Mouse (Mus musculus) embryonic fibroblast, embryonic 13.5 days (primary cell): ENCODE results near the gene 1810049J17Rik.

ENCODE experiments used
- CTCF ChIP-seq: IDR thresholded peaks from 2 replicates; pipeline ENCODE4 v1.5.1; 2011; ENCODE audit warnings: mild to moderate bottlenecking, control low read depth, low read length, moderate library complexity, borderline replicate concordance; ENCODE audit not compliant: insufficient read depth
- POLR2A ChIP-seq: IDR thresholded peaks from 2 replicates; pipeline ENCODE4 v1.6.1; 2011; ENCODE audit warnings: low read depth, mild to moderate bottlenecking, control low read depth, low read length, moderate library complexity

DNA sequence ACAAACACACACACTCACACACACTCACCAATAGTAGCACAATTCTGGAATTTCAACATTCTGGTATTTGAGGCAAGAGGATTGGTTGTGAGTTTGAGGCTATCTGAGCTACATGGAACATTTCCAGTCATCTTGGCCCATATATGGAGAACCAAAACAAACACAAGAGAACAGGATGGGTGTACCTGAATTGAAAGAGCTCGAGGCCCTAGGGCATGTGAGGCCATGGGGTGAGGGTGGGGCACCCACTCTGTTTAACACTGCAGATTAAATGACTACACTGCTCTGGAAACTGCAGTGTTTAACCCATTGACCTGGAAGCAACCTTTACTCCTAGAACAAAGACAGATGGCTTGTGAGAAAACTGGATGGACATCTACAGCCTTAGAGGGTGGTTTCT is 8.4 kb downstream of the 1810049J17Rik start:
- TF ChIP-seq POLR2A (no peak), CTCF (no peak)
